Mouse (Mus musculus): ENCODE results near the gene Kctd11.

Gene Kctd11

DNA sequence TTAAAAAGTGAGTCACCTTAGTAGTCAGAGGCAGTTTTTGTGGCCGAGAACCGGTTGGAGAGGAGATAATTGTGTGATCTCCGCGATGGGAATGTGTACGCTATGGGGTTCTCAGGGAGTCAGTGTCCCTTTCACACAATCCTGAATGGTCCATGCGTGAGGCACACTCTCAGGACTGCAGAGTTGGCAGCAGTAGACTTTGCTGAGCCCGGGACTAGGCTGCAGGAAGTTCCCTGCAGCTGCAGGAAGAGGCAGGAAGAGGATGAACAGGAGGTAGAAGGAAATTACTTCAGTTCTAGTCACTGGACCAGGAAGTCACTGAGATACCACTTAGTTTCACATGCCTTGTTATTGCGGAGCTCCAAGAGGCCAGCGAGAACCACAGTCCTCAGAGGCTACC is 32.1 kb downstream of the Kctd11 start:
- DNase-seq (ENCODE audit: low spot score in 2 of 2) = no peak

GRCm38 (mm10) chr11:69848021-69848420 is 33.2 kb downstream of the Kctd11 start:
- no peak for DNase-seq (ENCODE audit: low spot score in 2 of 2)

DNA sequence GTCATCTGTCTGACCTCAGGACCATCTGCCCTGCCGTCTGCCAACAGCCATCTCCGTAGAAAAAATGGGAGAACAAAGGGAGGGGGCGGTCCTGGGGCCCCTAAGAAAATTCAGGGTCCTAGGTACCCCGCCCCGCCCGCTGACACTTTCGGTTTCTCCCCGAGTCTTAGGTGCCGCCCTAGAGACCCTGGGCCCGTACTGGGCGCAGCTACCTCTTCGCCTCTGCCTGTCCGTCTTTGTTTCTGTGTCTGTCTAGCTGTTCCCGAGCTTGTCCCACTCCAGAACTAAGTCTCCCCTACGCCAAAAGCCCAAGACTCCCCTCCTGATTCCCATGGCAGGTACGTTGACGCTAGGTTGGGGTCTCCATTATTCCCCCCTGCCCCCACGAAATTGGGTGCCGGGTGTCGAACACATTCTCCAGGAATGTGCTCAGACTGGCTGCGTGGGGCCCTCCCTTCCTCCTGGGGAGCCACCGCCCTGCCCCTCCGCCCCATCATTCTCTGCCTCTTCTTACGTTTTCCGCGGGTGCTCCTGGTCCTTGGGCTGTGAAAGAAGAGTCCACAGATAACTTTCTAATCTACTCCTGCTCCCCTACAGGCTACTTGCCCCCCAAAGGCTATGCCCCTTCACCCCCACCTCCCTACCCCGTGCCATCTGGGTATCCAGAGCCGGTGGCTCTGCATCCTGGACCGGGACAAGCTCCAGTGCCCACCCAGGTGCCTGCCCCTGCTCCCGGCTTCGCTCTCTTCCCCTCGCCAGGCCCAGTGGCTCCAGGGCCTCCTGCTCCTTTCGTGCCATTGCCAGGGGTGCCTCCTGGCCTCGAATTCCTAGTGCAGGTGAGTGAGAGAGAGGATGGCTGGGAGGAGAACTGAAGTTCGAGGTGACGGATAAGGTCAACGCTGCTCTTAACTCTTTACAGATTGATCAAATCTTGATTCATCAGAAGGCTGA is 34.2 kb downstream of the Kctd11 start:
- DNase-seq (ENCODE audit: low spot score in 2 of 2) = no peak

DNA sequence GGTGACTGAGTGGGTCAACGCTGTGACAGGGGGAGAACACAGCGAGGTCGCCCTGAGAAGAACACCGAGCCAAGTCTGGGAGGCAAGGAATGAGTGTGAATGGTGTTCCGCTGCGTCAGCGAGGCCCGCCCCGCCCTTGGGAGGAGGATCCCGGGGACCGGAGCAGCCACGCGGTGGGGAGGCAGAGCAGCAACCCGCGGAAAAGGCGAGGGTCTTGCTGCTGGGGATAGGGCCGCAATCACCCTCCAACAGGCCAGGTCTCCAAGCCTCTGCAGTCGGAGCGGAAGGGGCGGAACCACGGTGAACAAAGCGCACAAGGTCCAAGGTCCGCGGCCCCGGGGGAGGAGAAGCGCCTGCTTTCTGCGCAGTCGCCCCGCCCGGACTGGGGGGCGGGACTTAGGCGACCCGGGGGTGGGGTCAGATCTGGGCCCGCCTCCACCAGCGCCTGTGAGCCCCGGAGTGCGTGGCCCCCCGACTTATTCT is 35.0 kb downstream of the Kctd11 start, which contains the start of gene Plscr3:
Plscr3 (plus strand) TSS at position 179 of the 483 bp plus-strand sequence.
- DNase-seq (ENCODE audit: low spot score in 2 of 2) = peak; percentile 88 to 92

GRCm38 (mm10) chr11:69838714-69839104 is 42.5 kb downstream of the Kctd11 start:
- DNase-seq (ENCODE audit: low spot score in 2 of 2) = no peak

GRCm38 (mm10) chr11:69837952-69838713 is 43.1 kb downstream of the Kctd11 start, which contains the start of gene Tmem256:
Gene Tmem256 (plus strand): TSS chr11:69838514.
- peak; percentile 92 to 96 for DNase-seq (ENCODE audit: low spot score in 2 of 2)

DNA sequence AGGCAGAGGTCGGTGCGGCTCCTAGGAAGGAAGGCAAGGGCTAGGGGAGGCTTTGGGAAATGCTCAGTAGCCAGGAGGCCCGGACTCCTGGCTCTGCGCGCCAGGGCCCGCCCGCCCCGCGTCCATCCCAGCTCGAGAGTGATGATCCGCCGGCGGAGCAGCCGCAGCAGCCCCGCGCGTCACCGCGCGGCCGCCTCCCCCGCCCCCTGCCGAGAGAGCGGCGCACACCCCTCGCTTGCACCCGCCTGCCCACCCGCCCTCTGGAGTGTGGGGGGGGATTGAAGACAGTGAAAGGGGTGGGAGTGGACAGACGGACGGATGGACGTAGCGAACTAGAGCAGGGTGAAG is 43.6 kb downstream of the Kctd11 start, which contains the start of gene Nlgn2:
Nlgn2 (minus strand) TSS at position 181 of the 348 bp plus-strand sequence.
- no peak for DNase-seq (ENCODE audit: low spot score in 2 of 2)

GRCm38 (mm10) chr11:69836703-69837576 is 44.3 kb downstream of the Kctd11 start:
- no peak for DNase-seq (ENCODE audit: low spot score in 2 of 2)

DNA sequence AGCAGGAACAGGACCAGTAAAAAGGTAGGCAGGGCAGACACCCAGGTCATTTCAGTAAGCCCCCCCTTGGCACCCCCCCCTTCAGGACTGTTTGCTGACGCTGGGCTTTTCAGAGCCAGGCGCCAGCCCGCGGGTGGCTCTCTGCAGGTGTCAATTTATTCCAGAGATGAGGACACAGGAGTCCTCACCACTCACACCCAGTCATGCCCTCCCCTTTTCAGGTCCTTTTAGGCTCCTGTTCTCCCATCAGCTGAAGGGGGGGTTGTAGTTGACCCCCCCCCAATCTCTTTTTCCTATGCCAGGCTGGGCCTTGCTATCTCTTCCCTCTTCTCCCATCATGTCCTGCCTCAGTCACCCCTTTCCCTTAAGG is 45.3 kb downstream of the Kctd11 start:
- no peak for DNase-seq (ENCODE audit: low spot score in 2 of 2)

DNA sequence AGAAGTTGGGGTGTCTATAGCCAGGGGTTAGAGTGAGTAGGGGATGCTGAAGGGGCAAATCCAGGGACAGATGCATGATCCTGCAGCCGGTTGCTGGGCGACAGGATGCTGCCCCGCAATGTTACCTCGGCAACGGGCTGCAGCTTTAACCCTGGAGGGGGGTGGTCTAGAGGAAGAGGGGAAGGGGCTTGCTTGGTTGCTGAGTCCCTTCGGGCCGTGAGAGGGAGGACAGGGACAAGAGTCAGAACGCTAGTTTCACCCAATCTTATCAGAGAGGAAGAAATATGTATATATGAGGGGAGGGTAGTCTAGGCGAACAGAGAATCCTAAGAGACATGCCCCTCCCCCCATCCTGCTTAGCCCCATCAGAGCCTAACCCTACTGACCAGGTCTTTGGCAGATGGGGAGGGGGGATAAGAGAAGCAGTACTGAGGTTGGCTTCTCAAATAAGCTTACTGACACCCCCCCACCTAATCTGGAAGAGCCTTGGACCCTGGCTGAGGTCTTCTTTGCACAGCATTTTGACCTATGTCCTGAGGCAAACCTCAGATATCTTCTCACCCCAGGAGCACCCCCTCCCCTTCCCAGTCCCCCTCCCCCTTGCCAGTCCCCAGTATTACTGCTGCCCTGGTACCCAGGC is 45.8 kb downstream of the Kctd11 start:
- DNase-seq (ENCODE audit: low spot score in 2 of 2) = no peak

GRCm38 (mm10) chr11:69834001-69834549 is 47.1 kb downstream of the Kctd11 start:
- peak; percentile 52 to 54 for DNase-seq (ENCODE audit: low spot score in 2 of 2)

DNA sequence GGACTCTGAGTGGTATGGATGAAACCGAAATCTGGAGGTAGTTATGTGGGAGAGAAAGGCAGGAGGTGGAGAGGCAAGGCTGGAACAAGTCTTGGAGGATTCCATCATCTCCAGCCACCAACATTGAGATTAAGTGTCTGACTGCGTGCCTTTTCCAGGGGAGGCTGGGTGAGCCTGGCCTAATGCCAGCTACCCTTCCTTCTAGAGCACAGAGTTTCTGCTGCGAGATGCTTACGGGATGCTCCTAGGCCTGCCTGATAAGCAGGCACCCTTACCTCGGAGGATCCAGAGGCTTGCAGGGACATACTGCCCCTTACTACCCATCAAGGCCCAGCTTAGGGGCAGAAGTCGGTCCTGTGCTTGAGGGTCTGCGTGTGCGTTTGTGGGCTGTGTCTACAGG is 47.7 kb downstream of the Kctd11 start:
- no peak for DNase-seq (ENCODE audit: low spot score in 2 of 2)

- no peak for DNase-seq (ENCODE audit: low spot score in 2 of 2)
These were observed 52.4 kb downstream of the Kctd11 start for GRCm38 (mm10) chr11:69828832-69829231.
